Mouse (Mus musculus): Measurements from ENCODE around the gene Anp32b. TPM values are rescaled to one million over a fixed set of nuclear protein-coding genes. Genes with fewer than 3 reads are reported as not detected.

Gene Anp32b
- polyA plus RNA-seq, 1 experiment from 2014 or later = 354 TPM

- Histone ChIP-seq H3K4me1 (ENCODE audit: control insufficient read depth, insufficient read depth, low read length) (peaks cover 4% of the 10 kb centered on the region; the same call in 1 of the 2 replicates), H3K4me3 (ENCODE audit: low read depth, low read length) (no peak overlapping the region), H3K36me3 (replicated peaks; ENCODE audit: control insufficient read depth, insufficient read depth, low read depth, low read length) (peaks cover 2% of the 10 kb centered on the region; the same call in 1 of the 2 replicates), H3K27ac (replicated peaks; ENCODE audit: low read depth, low read length) (no peak overlapping the region), H3K9ac (replicated peaks; ENCODE audit: low read length) (no peak overlapping the region), H3K4me2 (ENCODE audit: low read depth, low read length) (no peak overlapping the region), H3K27me3 (ENCODE audit: control insufficient read depth, insufficient read depth, low read length) (no peaks in the 10 kb centered on the region), H3K9me3 (replicated peaks; ENCODE audit: control insufficient read depth, low read length) (no peaks in the 10 kb centered on the region)
- WGBS = 82% methylated on average over 4 of the region's 4 CpGs
- ATAC-seq (replicated peaks; ENCODE audit: insufficient number of reproducible peaks, low FRiP score, low TSS enrichment, low read depth) (no peak), DNase-seq (ENCODE audit: low spot score) (no peak)
Observed at GRCm38 (mm10) chr4:46456762-46457161, 6.1 kb downstream of the Anp32b start.

GRCm38 (mm10) chr4:46457186-46457585, 6.5 kb downstream of the Anp32b start:
- no peaks in the 10 kb centered on the region for H3K9me3 ChIP-seq (replicated peaks; ENCODE audit: control insufficient read depth, low read length)
- H3K4me2 ChIP-seq (ENCODE audit: low read depth, low read length) = no peak overlapping the region
- 94% methylated on average over 3 of the region's 3 CpGs for WGBS
- no peaks in the 10 kb centered on the region for H3K27me3 ChIP-seq (ENCODE audit: control insufficient read depth, insufficient read depth, low read length)
- DNase-seq (ENCODE audit: low spot score) (no peak), ATAC-seq (replicated peaks; ENCODE audit: insufficient number of reproducible peaks, low FRiP score, low TSS enrichment, low read depth) (no peak)
- no peak overlapping the region for H3K4me3 ChIP-seq (ENCODE audit: low read depth, low read length)
- no peak overlapping the region for H3K27ac ChIP-seq (replicated peaks; ENCODE audit: low read depth, low read length)
- peaks cover 2% of the 10 kb centered on the region; the same call in 1 of the 2 replicates for H3K36me3 ChIP-seq (replicated peaks; ENCODE audit: control insufficient read depth, insufficient read depth, low read depth, low read length)
- H3K4me1 ChIP-seq (ENCODE audit: control insufficient read depth, insufficient read depth, low read length) = peaks cover 4% of the 10 kb centered on the region; the same call in 1 of the 2 replicates
- H3K9ac ChIP-seq (replicated peaks; ENCODE audit: low read length) = no peak overlapping the region

GRCm38 (mm10) chr4:46458411-46458810, 7.7 kb downstream of the Anp32b start:
- no peak for DNase-seq (ENCODE audit: low spot score)
- no peaks in the 10 kb centered on the region for H3K27me3 ChIP-seq (ENCODE audit: control insufficient read depth, insufficient read depth, low read length)
- ATAC-seq (replicated peaks; ENCODE audit: insufficient number of reproducible peaks, low FRiP score, low TSS enrichment, low read depth) = no peak
- H3K4me1 ChIP-seq (ENCODE audit: control insufficient read depth, insufficient read depth, low read length) = peaks cover 4% of the 10 kb centered on the region; the same call in 1 of the 2 replicates
- WGBS = 93% methylated on average over 2 of the region's 2 CpGs
- H3K4me2 ChIP-seq (ENCODE audit: low read depth, low read length) = no peak overlapping the region
- no peak overlapping the region for H3K27ac ChIP-seq (replicated peaks; ENCODE audit: low read depth, low read length)
- H3K9ac ChIP-seq (replicated peaks; ENCODE audit: low read length) = no peak overlapping the region
- H3K36me3 ChIP-seq (replicated peaks; ENCODE audit: control insufficient read depth, insufficient read depth, low read depth, low read length) = peaks cover 2% of the 10 kb centered on the region; the same call in 1 of the 2 replicates
- H3K4me3 ChIP-seq (ENCODE audit: low read depth, low read length) = no peak overlapping the region
- H3K9me3 ChIP-seq (replicated peaks; ENCODE audit: control insufficient read depth, low read length) = no peaks in the 10 kb centered on the region

GRCm38 (mm10) chr4:46463130-46463830, 12.6 kb downstream of the Anp32b start:
- H3K27ac ChIP-seq (replicated peaks; ENCODE audit: low read depth, low read length) = no peak overlapping the region
- no peak overlapping the region for H3K9ac ChIP-seq (replicated peaks; ENCODE audit: low read length)
- DNase-seq (ENCODE audit: low spot score) = peak; percentile 58
- peak; percentile 76; the same call in 1 of the 2 replicates for ATAC-seq (replicated peaks; ENCODE audit: insufficient number of reproducible peaks, low FRiP score, low TSS enrichment, low read depth)
- H3K4me2 ChIP-seq (ENCODE audit: low read depth, low read length) = no peak overlapping the region
- H3K4me3 ChIP-seq (ENCODE audit: low read depth, low read length) = no peak overlapping the region
- no peaks in the 10 kb centered on the region for H3K27me3 ChIP-seq (ENCODE audit: control insufficient read depth, insufficient read depth, low read length)
- H3K4me1 ChIP-seq (ENCODE audit: control insufficient read depth, insufficient read depth, low read length) = no peaks in the 10 kb centered on the region
- 87% methylated on average over 7 of the region's 7 CpGs for WGBS
- H3K9me3 ChIP-seq (replicated peaks; ENCODE audit: control insufficient read depth, low read length) = no peaks in the 10 kb centered on the region
- peaks cover 14% of the 10 kb centered on the region for H3K36me3 ChIP-seq (replicated peaks; ENCODE audit: control insufficient read depth, insufficient read depth, low read depth, low read length)

- Histone ChIP-seq H3K27ac (replicated peaks; ENCODE audit: low read depth, low read length) (no peak overlapping the region), H3K4me3 (ENCODE audit: low read depth, low read length) (no peak overlapping the region), H3K27me3 (ENCODE audit: control insufficient read depth, insufficient read depth, low read length) (no peaks in the 10 kb centered on the region), H3K36me3 (replicated peaks; ENCODE audit: control insufficient read depth, insufficient read depth, low read depth, low read length) (peaks cover 16% of the 10 kb centered on the region), H3K4me1 (ENCODE audit: control insufficient read depth, insufficient read depth, low read length) (no peaks in the 10 kb centered on the region), H3K9ac (replicated peaks; ENCODE audit: low read length) (no peak overlapping the region), H3K4me2 (ENCODE audit: low read depth, low read length) (no peak overlapping the region), H3K9me3 (replicated peaks; ENCODE audit: control insufficient read depth, low read length) (no peaks in the 10 kb centered on the region)
- ATAC-seq (replicated peaks; ENCODE audit: insufficient number of reproducible peaks, low FRiP score, low TSS enrichment, low read depth) = no peak
- 86% methylated on average over 3 of the region's 3 CpGs for WGBS
- no peak for DNase-seq (ENCODE audit: low spot score)
Observed at GRCm38 (mm10) chr4:46465740-46466139, 15.0 kb downstream of the Anp32b start.

DNA sequence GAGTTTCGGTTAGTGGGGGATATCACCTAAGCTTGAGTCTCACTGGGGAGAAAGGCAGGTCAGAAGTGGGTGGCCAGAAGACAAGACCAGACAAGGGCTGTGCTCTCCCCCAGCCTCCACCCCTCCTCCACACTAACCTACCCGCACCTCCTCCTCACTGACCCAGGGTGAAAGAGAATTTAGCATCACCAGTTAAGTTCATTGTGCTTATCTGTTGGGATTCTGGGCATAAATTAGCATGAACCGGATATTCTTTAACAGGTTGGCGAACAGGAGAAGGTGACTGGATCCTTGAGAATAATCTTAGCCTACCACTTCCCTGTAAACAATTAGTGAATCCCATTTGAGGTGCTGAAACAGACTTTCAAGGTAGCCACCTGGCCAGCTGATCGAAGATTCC, 24.4 kb downstream of the Anp32b start:
- Histone ChIP-seq H3K27me3 (ENCODE audit: control insufficient read depth, insufficient read depth, low read length) (no peaks in the 10 kb centered on the region), H3K4me2 (ENCODE audit: low read depth, low read length) (no peak overlapping the region), H3K9me3 (replicated peaks; ENCODE audit: control insufficient read depth, low read length) (no peaks in the 10 kb centered on the region), H3K4me3 (ENCODE audit: low read depth, low read length) (no peak overlapping the region), H3K27ac (replicated peaks; ENCODE audit: low read depth, low read length) (no peak overlapping the region), H3K4me1 (ENCODE audit: control insufficient read depth, insufficient read depth, low read length) (no peaks in the 10 kb centered on the region), H3K36me3 (replicated peaks; ENCODE audit: control insufficient read depth, insufficient read depth, low read depth, low read length) (peaks cover 25% of the 10 kb centered on the region), H3K9ac (replicated peaks; ENCODE audit: low read length) (no peak overlapping the region)
- no peak for DNase-seq (ENCODE audit: low spot score)
- ATAC-seq (replicated peaks; ENCODE audit: insufficient number of reproducible peaks, low FRiP score, low TSS enrichment, low read depth) = no peak
- 93% methylated on average over 5 of the region's 5 CpGs for WGBS

DNA sequence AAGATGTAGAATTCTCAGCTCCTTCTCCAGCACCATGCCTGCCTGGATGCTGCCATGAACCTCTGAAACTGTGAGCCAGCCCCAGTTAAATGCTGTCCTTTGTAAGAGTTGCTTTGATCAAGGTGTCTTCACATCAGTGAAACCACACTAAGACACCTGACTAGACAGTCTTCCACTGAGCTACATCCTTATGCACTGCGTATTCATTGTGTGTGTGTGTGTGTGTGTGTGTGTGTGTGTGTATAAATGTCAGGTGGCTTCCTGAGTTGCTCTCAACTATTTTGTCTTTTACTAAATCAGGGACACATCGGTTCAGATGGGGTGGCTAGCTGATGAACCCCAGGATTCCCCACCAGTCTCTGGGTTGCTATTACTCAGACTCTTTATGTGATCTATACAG, 28.4 kb downstream of the Anp32b start:
- ATAC-seq (replicated peaks; ENCODE audit: insufficient number of reproducible peaks, low FRiP score, low TSS enrichment, low read depth) (no peak), DNase-seq (ENCODE audit: low spot score) (no peak)
- H3K36me3 ChIP-seq (replicated peaks; ENCODE audit: control insufficient read depth, insufficient read depth, low read depth, low read length) = peaks cover 2% of the 10 kb centered on the region
- H3K9me3 ChIP-seq (replicated peaks; ENCODE audit: control insufficient read depth, low read length) = no peaks in the 10 kb centered on the region
- 93% methylated on average over 2 of the region's 2 CpGs for WGBS
- no peak overlapping the region for H3K27ac ChIP-seq (replicated peaks; ENCODE audit: low read depth, low read length)
- H3K27me3 ChIP-seq (ENCODE audit: control insufficient read depth, insufficient read depth, low read length) = no peaks in the 10 kb centered on the region
- H3K9ac ChIP-seq (replicated peaks; ENCODE audit: low read length) = no peak overlapping the region
- no peaks in the 10 kb centered on the region for H3K4me1 ChIP-seq (ENCODE audit: control insufficient read depth, insufficient read depth, low read length)
- no peak overlapping the region for H3K4me2 ChIP-seq (ENCODE audit: low read depth, low read length)
- H3K4me3 ChIP-seq (ENCODE audit: low read depth, low read length) = no peak overlapping the region

GRCm38 (mm10) chr4:46485696-46486417, 35.2 kb downstream of the Anp32b start:
- 44% methylated on average over 14 of the region's 14 CpGs for WGBS
- Histone ChIP-seq H3K4me3 (ENCODE audit: low read depth, low read length) (no peak overlapping the region), H3K9ac (replicated peaks; ENCODE audit: low read length) (no peak overlapping the region), H3K9me3 (replicated peaks; ENCODE audit: control insufficient read depth, low read length) (no peaks in the 10 kb centered on the region), H3K27me3 (ENCODE audit: control insufficient read depth, insufficient read depth, low read length) (no peaks in the 10 kb centered on the region), H3K4me2 (ENCODE audit: low read depth, low read length) (no peak overlapping the region), H3K4me1 (ENCODE audit: control insufficient read depth, insufficient read depth, low read length) (no peaks in the 10 kb centered on the region), H3K27ac (replicated peaks; ENCODE audit: low read depth, low read length) (no peak overlapping the region), H3K36me3 (replicated peaks; ENCODE audit: control insufficient read depth, insufficient read depth, low read depth, low read length) (no peaks in the 10 kb centered on the region)
- ATAC-seq (replicated peaks; ENCODE audit: insufficient number of reproducible peaks, low FRiP score, low TSS enrichment, low read depth) (no peak), DNase-seq (ENCODE audit: low spot score) (no peak)

All from embryonic facial prominence, embryonic 11.5 days (tissue).